Mouse (Mus musculus): Measurements from ENCODE around the gene Ciapin1.
"Not testable (repeated sequence)": the region's sequence is repeated elsewhere in the genome, so short reads cannot be mapped to it uniquely, and the experiment has no call there.

The Ciapin1 gene

GRCm38 (mm10) chr8:94857346-94858173, 19.4 kb upstream of the Ciapin1 start, which contains the start of gene Polr2c:
Polr2c (plus strand) TSS chr8:94857450.
- DNase-seq (ENCODE audit: low read depth in 2 of 2, low spot score in 2 of 2): peak; percentile 87 to 88

DNA sequence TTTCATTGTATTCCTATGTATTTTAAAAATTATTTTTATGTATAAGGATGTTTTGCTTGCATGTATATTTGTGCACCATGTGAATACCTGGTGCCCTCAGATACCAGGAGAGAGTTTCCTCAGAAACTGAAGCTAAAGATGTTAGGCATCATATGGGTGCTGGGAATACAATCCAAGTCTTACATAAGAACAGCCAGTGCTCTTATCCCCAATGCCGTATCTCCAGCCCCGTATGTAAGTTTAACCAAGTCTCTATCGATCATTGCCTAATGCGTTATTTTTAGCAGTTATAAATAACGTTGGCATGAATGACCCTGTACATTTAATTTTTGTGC, 18.8 kb upstream of the Ciapin1 start:
- no peak for DNase-seq (ENCODE audit: low read depth in 2 of 2, low spot score in 2 of 2)

DNA sequence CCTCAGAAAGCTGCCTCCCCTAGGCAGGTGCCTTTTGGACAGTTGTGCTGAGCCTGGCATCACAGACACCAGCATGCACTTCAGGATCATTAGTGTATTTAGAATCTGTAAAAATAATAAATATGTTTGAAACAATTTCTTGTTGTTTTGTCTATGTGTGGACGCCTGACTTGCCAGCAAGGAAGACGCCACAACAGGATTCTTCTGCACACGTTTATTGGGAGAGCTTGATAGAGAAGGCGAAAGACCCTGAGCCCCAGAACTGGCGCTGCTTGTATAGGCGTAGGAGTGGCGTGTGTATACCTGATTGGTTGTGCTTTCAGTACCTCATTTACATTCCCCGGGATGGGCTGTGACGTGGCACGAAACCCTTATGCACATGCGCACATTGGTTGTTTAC, 16.6 kb upstream of the Ciapin1 start:
- not testable (repeated sequence) for DNase-seq (ENCODE audit: low read depth in 2 of 2, low spot score in 2 of 2)

DNA sequence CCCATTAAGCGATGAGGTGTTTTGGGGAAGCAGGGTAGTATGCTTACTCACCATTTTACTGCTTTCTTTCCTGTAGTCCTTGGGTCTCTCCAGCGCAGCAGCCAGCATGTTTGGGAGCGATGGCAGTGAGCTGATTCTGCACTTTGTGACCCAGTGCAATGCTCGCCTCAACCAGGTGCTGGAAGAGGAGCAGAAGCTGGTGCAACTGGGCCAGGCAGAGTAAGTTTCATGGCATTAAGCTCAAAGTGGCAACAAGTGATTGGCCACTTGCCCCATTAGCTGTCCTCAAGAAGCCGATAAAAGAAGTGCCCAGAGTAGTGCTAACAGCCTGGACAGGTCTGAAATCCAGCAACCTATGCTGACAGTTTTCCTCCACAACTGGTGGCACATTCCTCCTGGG, 11.9 kb upstream of the Ciapin1 start:
- DNase-seq (ENCODE audit: low read depth in 2 of 2, low spot score in 2 of 2): no peak

DNA sequence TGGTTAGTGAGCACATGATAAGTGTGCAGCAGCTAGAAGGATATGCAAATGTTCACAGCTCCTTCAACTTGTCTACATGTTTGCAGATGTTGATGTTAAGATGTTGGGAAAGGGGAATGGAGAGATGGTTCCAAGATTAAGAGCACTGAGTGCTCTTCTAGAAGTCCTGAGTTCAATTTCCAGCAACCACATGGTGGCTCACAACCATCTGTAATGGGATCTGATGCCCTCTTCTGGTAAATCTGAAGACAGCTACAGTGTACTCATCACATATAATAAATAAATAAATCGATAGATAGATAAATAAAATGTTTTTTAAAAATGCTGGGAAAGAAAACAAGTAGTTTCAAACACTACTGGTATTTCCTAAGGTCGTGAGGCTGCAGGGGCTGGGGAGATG, 3.0 kb upstream of the Ciapin1 start:
- DNase-seq (ENCODE audit: low read depth in 2 of 2, low spot score in 2 of 2): no peak

GRCm38 (mm10) chr8:94838600-94838999, 442 bp upstream of the Ciapin1 start:
- peak in 1 of 2 experiments; percentile 61 for DNase-seq (ENCODE audit: low read depth in 2 of 2, low spot score in 2 of 2)

- DNase-seq (ENCODE audit: low read depth in 2 of 2, low spot score in 2 of 2): no peak
Observed at GRCm38 (mm10) chr8:94836456-94837240, 1.5 kb downstream of the Ciapin1 start.

- not testable (repeated sequence) for DNase-seq (ENCODE audit: low read depth in 2 of 2, low spot score in 2 of 2)
Observed at GRCm38 (mm10) chr8:94835751-94836150, 2.4 kb downstream of the Ciapin1 start.

- not testable (repeated sequence) for DNase-seq (ENCODE audit: low read depth in 2 of 2, low spot score in 2 of 2)
Observed at GRCm38 (mm10) chr8:94833901-94834405, 4.2 kb downstream of the Ciapin1 start.

DNA sequence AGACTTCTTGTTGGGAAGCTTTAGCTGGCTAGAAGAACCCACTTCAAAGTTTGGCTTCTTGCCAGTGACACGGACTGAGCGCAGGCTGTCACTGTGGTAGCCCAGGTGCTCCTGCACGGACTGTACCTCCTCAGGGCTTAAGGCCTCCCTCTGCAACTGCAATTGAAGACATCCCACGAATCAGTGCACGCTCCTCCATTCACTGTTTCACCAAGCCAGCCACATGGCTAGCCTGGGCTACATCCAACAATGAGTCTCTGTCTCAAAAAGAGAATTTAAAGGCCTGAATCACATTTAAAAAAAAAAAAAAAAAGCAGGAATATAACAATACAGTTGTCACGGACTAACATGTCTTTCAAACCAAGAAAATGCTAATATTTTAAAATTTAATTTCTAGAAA, 9.9 kb downstream of the Ciapin1 start:
- DNase-seq (ENCODE audit: low read depth in 2 of 2, low spot score in 2 of 2): no peak

DNA sequence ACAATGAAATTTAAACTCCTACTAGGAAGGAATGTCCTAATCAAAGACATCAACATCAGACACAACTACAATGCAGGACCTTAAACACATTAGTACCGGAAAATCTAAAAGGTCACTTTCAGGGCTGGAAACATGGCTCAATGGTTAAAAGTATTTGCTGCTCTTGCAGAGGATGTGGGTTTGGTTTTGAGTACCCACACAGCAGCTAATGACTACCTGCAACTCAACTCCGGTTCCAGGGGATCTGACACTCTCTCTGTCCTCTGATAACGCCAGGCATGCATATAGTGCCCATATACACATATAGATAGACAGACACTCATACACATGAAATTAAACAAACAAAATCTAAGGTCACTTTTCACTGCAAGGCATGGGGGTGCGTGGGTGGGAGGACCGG, 11.9 kb downstream of the Ciapin1 start:
- no peak for DNase-seq (ENCODE audit: low read depth in 2 of 2, low spot score in 2 of 2)

GRCm38 (mm10) chr8:94825170-94825569, 13.0 kb downstream of the Ciapin1 start:
- no peak for DNase-seq (ENCODE audit: low read depth in 2 of 2, low spot score in 2 of 2)

DNA sequence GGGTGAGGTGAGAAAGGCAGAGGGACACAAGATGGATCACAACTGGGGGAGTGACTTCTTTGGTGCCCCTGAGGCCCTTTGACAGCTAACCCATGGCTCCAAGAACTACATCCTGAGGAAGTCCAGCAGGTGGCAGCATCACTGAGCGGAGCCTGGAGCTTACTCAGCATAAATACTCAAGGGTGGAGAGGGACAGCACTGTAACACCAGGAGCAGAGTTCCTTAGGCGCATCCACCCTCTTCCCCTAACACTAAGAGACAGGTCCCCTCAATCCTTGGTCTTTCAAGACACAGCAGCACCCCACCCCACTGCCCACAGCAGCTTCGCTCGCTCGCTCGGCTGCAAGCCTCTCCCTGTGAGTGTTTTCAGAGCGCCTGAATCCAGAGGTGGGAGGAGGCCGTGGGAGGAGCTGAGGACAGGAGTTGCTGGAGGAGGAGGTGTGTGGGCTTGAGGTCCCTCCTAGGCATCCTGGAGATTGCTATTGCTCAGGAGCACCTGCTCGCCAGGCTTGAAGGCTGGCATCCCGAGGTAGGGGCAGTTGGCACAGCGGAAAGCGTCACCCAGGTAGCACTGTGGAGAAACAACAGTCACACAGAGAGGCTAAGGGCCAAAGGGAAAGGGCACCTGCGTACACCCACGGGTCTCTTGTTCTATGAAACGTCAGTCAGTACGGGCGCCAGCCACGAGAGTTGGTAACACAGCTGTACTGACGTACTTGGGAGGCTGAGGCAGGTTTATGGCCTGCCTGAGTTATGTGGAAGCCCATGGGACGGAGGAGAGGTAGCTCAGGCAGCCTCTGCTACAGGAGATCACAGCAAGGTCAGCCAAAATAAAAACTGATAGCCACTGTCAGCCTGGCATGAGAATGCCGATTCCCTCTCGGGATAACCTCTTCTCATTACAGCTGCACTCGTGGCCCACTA, 15.3 kb downstream of the Ciapin1 start:
- peak in 1 of 2 experiments; percentile 30 for DNase-seq (ENCODE audit: low read depth in 2 of 2, low spot score in 2 of 2)

DNA sequence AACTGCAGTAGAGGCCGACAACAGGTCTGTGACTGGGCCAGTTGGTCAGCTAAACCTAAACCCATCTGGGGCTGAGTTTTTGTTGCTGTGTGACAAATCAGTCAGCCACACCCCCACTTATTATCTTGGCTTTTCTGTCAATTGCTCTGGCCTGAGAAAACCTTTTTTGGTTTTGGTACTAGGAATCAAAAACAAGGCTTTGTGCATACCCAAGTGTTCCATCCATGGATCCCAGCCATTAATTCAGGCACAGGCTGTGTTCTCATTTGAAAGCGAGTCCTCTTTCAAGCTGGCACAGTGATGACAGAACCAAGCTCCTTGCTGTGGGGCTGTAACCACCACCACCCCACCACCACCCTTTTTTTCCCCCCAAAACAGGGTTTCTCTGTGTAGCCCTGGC, 16.8 kb downstream of the Ciapin1 start:
- no peak for DNase-seq (ENCODE audit: low read depth in 2 of 2, low spot score in 2 of 2)

DNA sequence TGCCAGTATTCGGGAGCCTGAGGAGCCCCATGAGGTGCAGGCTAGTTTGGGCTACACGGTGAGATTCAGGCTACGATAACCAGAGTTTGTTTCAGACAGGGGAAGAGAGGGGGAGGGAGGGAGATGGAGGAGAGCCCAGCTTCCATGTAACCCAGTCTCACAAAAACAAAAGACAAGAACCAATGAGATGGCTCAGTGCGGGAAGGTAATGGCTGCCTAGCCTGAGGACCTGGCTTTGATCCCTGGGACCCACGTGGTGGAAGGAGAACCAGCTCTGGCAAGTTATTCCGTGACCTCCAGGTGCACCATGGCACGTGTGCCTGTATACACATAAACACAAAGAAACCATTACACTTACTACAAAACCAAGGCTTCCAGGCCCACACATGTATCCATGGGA, 17.6 kb downstream of the Ciapin1 start:
- no peak for DNase-seq (ENCODE audit: low read depth in 2 of 2, low spot score in 2 of 2)

- no peak for DNase-seq (ENCODE audit: low read depth in 2 of 2, low spot score in 2 of 2)
Observed at GRCm38 (mm10) chr8:94819671-94820179, 18.4 kb downstream of the Ciapin1 start.

DNA sequence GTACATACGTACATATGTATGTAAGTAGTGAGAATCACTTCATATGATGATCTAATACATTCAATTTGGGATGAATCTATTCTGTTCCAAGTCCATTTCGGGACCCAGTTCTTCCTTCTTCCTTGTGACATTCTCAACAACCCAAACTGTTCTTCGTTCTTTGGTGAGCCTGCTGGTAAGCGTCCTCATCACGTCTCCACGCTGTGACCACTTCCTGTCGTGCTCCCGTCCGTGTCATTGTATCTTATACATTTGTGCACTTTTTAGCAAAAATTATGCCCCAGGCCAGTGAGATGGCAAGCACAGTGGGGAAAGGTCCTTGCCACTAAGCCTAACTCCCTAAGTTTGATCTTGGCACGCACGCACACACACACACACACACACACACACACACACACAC, 20.2 kb downstream of the Ciapin1 start:
- DNase-seq (ENCODE audit: low read depth in 2 of 2, low spot score in 2 of 2): no peak

DNA sequence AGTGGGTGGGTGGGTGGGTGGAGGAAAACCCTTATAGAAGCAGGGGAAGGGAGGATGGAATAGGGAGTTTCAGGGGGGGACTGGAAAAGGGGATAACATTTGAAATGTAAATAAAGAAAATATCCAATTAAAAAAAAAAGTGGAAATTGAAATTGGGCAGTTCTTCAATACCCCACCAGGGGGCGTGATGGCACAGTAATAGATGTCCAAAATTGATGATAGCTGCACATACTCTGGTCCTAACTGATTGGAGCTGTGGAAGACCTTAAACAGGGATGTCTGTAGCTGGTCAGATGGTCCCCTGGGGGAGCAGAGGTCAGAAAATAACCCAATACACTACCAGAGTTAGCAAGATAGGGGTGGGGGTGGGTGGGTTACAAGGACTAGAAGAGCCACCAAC, 23.6 kb downstream of the Ciapin1 start:
- peak; percentile 13 to 38 for DNase-seq (ENCODE audit: low read depth in 2 of 2, low spot score in 2 of 2)

GRCm38 (mm10) chr8:94812645-94813098, 25.5 kb downstream of the Ciapin1 start:
- peak; percentile 63 to 80 for DNase-seq (ENCODE audit: low read depth in 2 of 2, low spot score in 2 of 2)

GRCm38 (mm10) chr8:94811654-94812053, 26.5 kb downstream of the Ciapin1 start:
- DNase-seq (ENCODE audit: low read depth in 2 of 2, low spot score in 2 of 2): no peak

- no peak for DNase-seq (ENCODE audit: low read depth in 2 of 2, low spot score in 2 of 2)
Observed at GRCm38 (mm10) chr8:94810855-94811254, 27.3 kb downstream of the Ciapin1 start.

Data from CD8-positive naive resting alpha-beta T cell, adult 2 months (primary cell).